Mouse (Mus musculus) CD4-positive, CD25-positive, alpha-beta regulatory T cell, adult 4 months (primary cell): ENCODE measurements around the gene Ptms. TPM values are rescaled to one million over a fixed set of nuclear protein-coding genes. Genes with fewer than 3 reads are reported as not detected.
A peak's percentile ranks its signal among the peaks of the same experiment; 100 is the strongest.

Experiments used
- ATAC-seq: one replicate; pipeline ENCODE4 v1.8.0; 2017
- polyA plus RNA-seq, 2 experiments: library from polyadenylated mRNA; unstranded; fragments of 100-300 nt; shearing (Covaris generic); gene quantifications; one replicate each; pipeline ENCODE4 v1.2.1; 2017

Gene Ptms
- polyA plus RNA-seq = 10 to 100 TPM in 1 of 2 experiments, 1 to 10 TPM in 1; 5.4 to 10.6 TPM

GRCm38 (mm10) chr6:124919695-124920317 lies at the start of gene Ptms:
Gene Ptms, minus strand, starts transcription at chr6:124920103.
- peak; percentile 56 for ATAC-seq

- no peak for ATAC-seq
Observed at GRCm38 (mm10) chr6:124967766-124968165, 47.9 kb upstream of the Ptms start.

- no peak for ATAC-seq
Observed at GRCm38 (mm10) chr6:124966466-124967118, 46.7 kb upstream of the Ptms start.

- peak; percentile 24 for ATAC-seq
Observed at GRCm38 (mm10) chr6:124965747-124966146, 45.8 kb upstream of the Ptms start.

GRCm38 (mm10) chr6:124965088-124965719 lies 45.3 kb upstream of the Ptms start, which contains the start of gene Cops7a:
Gene Cops7a, minus strand, starts transcription at chr6:124965538.
- peak; percentile 90 for ATAC-seq

GRCm38 (mm10) chr6:124964638-124965037 lies 44.7 kb upstream of the Ptms start:
- peak; percentile 7 for ATAC-seq

- ATAC-seq = no peak
Observed at GRCm38 (mm10) chr6:124961021-124961420, 41.1 kb upstream of the Ptms start.

GRCm38 (mm10) chr6:124959960-124960359 lies 40.1 kb upstream of the Ptms start:
- no peak for ATAC-seq

- no peak for ATAC-seq
Observed at GRCm38 (mm10) chr6:124958127-124958526, 38.2 kb upstream of the Ptms start.

- ATAC-seq = no peak
Observed at GRCm38 (mm10) chr6:124955212-124955611, 35.3 kb upstream of the Ptms start.

GRCm38 (mm10) chr6:124953991-124954715 lies 34.2 kb upstream of the Ptms start:
- no peak for ATAC-seq

- no peak for ATAC-seq
Observed at GRCm38 (mm10) chr6:124943526-124943925, 23.6 kb upstream of the Ptms start.

- ATAC-seq = no peak
Observed at GRCm38 (mm10) chr6:124941679-124942078, 21.8 kb upstream of the Ptms start.

- no peak for ATAC-seq
Observed at GRCm38 (mm10) chr6:124938554-124938953, 18.7 kb upstream of the Ptms start.

GRCm38 (mm10) chr6:124937493-124937892 lies 17.6 kb upstream of the Ptms start:
- no peak for ATAC-seq

- ATAC-seq = no peak
Observed at GRCm38 (mm10) chr6:124936681-124937080, 16.8 kb upstream of the Ptms start.

GRCm38 (mm10) chr6:124934670-124935069 lies 14.8 kb upstream of the Ptms start:
- no peak for ATAC-seq

- no peak for ATAC-seq
Observed at GRCm38 (mm10) chr6:124933127-124933526, 13.2 kb upstream of the Ptms start.

- ATAC-seq = no peak
Observed at GRCm38 (mm10) chr6:124932314-124932695, 12.4 kb upstream of the Ptms start.

GRCm38 (mm10) chr6:124931525-124932313 lies 11.8 kb upstream of the Ptms start:
- ATAC-seq = no peak

GRCm38 (mm10) chr6:124930754-124931524 lies 11.0 kb upstream of the Ptms start, which contains the start of gene Mlf2:
Gene Mlf2, plus strand, starts transcription at chr6:124931386.
- ATAC-seq = peak; percentile 82
